In genomic region chr3:121794214-121794613, GRCm38 (mm10) we compare ENCODE assay signal across 19 mouse cellular contexts.
"Had no signal": no experiment of that assay in that cellular context is flagged by ENCODE, and none has a peak within 500 bp of the region (broad histone marks: within the 10 kb centered on the region; RNA-seq: fewer than 3 reads in every experiment).

No protein-coding gene starts in this region.

- H3K4me1 ChIP-seq: kidney, embryonic 15.5 days; stomach, embryonic 15.5 days had no signal

- H3K9me3 ChIP-seq: kidney, embryonic 15.5 days; lung, embryonic 15.5 days; midbrain, embryonic 13.5 days; stomach, embryonic 15.5 days had no signal

- DNase-seq: kidney, adult 11 months; kidney, adult 8-10 months; kidney, postnatal 10 days; kidney, postnatal 36 days; layer of hippocampus, postnatal 36 days; lung, adult 18-20 months; lung, postnatal 14 days; retina, postnatal 1 day; right cerebral cortex, postnatal 25 days; spleen, adult 18-20 months; thymus, postnatal 25 days had no signal

- H3K9ac ChIP-seq: kidney, embryonic 15.5 days; liver, embryonic 14.5 days; lung, embryonic 15.5 days; midbrain, embryonic 13.5 days; stomach, embryonic 15.5 days had no signal

- H3K27ac ChIP-seq: kidney, embryonic 15.5 days; left cerebral cortex, adult 2 months; liver, embryonic 14.5 days; lung, embryonic 15.5 days; macrophage; midbrain, embryonic 13.5 days; stomach, embryonic 15.5 days had no signal

- H3K4me2 ChIP-seq: kidney, embryonic 15.5 days; liver, embryonic 11.5 days; lung, embryonic 15.5 days; midbrain, embryonic 13.5 days; stomach, embryonic 15.5 days had no signal

- H3K4me3 ChIP-seq: kidney, embryonic 15.5 days; left cerebral cortex, adult 2 months; lung, embryonic 15.5 days; midbrain, embryonic 13.5 days; stomach, embryonic 15.5 days had no signal

- ATAC-seq: midbrain, embryonic 13.5 days had no signal

- H3K27me3 ChIP-seq: kidney, embryonic 15.5 days; lung, embryonic 15.5 days; midbrain, embryonic 13.5 days; stomach, embryonic 15.5 days had no signal

- H3K36me3 ChIP-seq: stomach, embryonic 15.5 days had no signal
